Mouse (Mus musculus): ENCODE measurements at regions not wholly inside any gene's neighbourhood (a gene's known extent, or its start where the extent isn't known, plus 50 kb on each side); places are given as distances from the start of the nearest gene placed in this dataset.

- TF ChIP-seq POLR2A (IDR thresholded peaks at IDR 0.05; ENCODE audit: borderline replicate concordance, insufficient read depth, low read length) (no peak), CTCF (IDR thresholded peaks at IDR 0.05; ENCODE audit: borderline replicate concordance, insufficient read depth, low read depth, low read length) (no peak)
These were observed 114.6 kb downstream of the Kctd15 start for GRCm38 (mm10) chr7:34541906-34542305.

All from cerebellum, adult 2 months (tissue).